Mouse (Mus musculus): ENCODE results near the gene Zbtb14. TPM values are rescaled to one million over a fixed set of nuclear protein-coding genes. Genes with fewer than 3 reads are reported as not detected.

Zbtb14 gene
- total RNA-seq, 2 experiments from 2014 or later, result 19.7 to 21.5 TPM

DNA sequence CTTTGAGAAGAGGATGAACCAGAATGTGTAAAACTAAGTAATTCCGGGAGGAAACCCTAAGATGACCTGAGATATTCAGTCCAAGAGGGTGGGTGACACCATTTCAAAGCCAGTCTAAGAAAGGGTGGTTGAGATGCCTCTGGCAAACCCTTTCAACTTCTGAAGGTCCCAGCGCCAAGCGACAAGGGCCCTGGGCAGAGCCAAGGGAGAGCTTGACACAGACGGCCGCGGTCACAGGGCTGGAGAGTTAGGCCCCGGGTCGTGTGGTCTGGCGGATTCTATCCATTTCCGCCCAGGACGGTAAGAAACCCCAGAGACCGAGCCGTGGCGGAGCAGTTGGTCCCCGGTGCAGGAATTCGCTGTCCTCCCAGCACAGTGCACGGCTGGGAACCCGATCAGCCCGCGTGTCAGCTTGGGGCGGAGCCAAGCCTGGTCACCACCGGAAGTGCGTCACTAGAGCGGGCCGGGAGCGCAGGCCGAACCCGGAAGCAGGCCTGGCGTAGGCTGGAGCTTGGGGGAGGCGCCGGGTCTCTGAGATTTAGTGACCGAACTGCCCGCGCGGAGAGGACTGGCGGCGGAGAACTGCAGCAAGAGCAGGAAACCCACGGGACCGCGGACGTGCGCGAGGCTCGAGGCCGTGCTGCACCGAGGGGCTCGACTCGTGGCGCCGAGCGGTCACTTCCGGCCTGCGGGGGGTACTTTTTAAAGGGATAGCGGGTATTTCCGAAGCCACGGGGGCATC, 34.2 kb downstream of the Zbtb14 start:
- peak overlapping the region; percentile 97 for H3K4me3 ChIP-seq
- peak overlapping the region; percentile 100 for H3K27ac ChIP-seq
- peak; percentile 93 to 97 for DNase-seq (ENCODE audit: low spot score in 2 of 2)
- peak; percentile 12; the same call in 1 of the 2 replicates for TF ChIP-seq CTCF (conservative IDR thresholded peaks at IDR 0.05)

DNA sequence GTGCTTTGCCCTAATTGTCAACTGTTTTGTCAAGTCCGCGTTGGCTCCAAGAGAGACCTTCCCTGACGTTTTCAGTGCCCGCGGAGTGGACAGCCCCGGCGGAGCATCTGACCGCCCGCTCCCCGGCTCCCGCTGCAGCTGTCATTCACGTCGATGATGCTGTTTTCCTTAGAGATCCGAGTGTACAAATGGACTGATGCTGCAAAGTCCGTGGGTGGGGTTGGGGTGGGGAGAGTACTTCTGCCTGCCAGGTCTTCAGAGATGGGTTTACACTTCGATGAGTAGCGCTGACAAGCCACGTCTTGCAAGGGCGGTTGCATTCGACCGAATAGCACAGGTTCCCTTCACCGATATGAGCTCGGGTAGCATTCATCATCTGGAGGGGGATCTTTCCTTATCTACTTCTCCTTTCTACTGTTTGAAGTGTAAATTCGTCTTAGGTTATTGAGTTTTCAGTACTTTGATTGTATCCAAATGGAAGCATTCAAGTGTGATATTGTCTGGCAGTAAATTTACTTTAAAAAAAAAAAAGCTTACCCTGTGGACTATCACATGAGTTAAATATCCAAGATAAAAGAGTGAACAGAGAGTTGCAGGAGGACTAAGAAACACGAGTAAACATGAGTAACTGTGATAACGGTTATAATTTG, 35.0 kb downstream of the Zbtb14 start:
- peak overlapping the region; percentile 97 for H3K4me3 ChIP-seq
- peak overlapping the region; percentile 100 for H3K27ac ChIP-seq
- peak in 1 of 2 experiments; percentile 23 for DNase-seq (ENCODE audit: low spot score in 2 of 2)
- no peak for TF ChIP-seq CTCF (conservative IDR thresholded peaks at IDR 0.05)

DNA sequence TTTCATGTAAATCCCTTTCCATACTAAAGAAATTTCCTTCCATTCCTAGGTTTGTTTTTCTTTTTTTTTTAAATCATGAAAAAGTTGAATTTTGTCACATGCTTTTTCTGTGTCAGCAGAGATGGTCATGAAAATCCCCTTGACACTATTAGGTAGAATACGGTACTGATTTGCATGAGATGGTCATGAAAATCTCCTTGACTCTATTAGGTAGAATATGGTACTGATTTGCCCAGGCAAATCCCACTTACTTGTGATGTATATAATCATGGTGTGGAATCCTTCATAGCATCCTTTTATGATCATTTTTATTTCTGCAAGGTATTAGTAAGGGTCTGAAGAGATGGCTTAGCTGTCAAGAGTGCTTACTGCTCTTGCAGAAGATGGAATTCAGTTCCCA, 38.7 kb downstream of the Zbtb14 start:
- Histone ChIP-seq H3K27ac (no peak overlapping the region), H3K4me3 (no peak overlapping the region)
- no peak for DNase-seq (ENCODE audit: low spot score in 2 of 2)
- no peak for TF ChIP-seq CTCF (conservative IDR thresholded peaks at IDR 0.05)

DNA sequence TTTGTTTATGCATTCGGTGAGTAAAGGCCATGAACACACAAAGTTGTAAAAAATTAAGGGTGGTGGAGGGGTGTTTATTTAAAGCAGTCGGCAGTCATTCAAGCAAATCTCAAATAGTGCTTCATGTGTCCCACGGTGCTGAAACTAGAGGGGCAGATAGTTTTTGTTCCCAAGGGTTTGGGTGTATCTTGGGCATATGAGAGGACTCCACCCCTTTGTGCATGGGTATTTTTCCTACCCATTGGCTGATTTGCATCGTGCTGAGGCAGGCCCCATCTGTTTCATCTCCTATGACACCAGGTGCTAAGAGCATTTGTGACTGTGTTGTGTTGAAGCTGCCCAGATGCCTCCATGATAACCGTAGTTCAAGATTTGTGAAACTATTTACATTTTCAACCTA, 55.0 kb downstream of the Zbtb14 start:
- no peak for TF ChIP-seq CTCF (conservative IDR thresholded peaks at IDR 0.05)
- DNase-seq (ENCODE audit: low spot score in 2 of 2), result no peak
- Histone ChIP-seq H3K27ac (peak overlapping the region; percentile 85), H3K4me3 (peak overlapping the region; percentile 71; the same call in 1 of the 2 replicates)

GRCm38 (mm10) chr17:69438486-69438885, 55.6 kb downstream of the Zbtb14 start:
- H3K4me3 ChIP-seq, result peak overlapping the region; percentile 71
- no peak for DNase-seq (ENCODE audit: low spot score in 2 of 2)
- peak overlapping the region; percentile 85 for H3K27ac ChIP-seq
- TF ChIP-seq CTCF (conservative IDR thresholded peaks at IDR 0.05), result no peak

- TF ChIP-seq CTCF (conservative IDR thresholded peaks at IDR 0.05), result no peak
- Histone ChIP-seq H3K4me3 (peak within 1 kb of the TSS; percentile 71), H3K27ac (peak within 1 kb of the TSS; percentile 85)
- peak; percentile 36 to 38 for DNase-seq (ENCODE audit: low spot score in 2 of 2)
These were observed 56.2 kb downstream of the Zbtb14 start, which contains the start of gene Akain1 for GRCm38 (mm10) chr17:69438990-69439491. Akain1 (plus strand) TSS chr17:69439326.

DNA sequence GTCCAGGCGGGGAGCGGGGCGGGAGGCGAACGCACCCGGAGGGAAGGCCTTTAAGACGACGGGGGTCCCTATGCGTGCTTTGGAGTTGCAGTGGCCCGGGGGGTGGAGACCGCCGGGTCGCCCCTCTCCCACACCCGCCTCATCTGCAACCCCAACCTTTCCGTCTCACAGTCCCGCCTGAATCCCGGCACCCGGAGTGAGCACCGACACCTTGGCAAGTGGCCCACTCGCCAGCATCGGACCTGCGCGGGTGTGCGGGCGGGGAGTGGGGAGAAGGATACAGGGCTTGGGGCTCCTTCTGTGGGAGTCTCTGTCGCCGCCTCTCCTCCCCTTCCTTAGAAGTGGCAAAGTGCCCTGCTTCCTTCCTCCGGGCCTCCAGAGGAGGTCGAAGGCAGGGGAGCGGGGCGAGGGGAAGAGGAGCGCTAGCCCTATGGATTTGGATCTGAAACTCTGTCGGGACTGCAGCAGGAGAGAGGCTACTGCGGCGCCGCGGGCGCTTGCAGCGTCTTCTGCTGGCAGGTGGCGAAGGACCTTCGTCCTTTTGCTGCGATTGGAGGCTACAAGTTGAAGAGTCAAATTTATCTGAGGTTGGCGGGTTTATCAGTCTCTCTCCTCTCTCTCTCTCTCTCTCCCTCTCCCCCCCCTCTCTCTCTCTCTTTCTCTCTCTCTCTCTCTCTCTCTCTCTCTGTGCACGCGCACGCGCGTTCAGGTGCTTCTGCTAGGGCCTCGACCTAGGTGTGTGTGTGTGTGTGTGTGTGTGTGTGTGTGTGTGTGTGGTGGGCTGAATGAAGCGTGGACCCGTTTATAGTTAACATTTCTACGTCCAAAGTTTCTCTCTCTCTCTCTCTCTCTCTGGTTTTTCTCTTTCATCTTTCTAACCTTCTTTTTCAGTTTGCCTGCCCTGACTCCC, 57.0 kb downstream of the Zbtb14 start:
- peak overlapping the region; percentile 71 for H3K4me3 ChIP-seq
- peak overlapping the region; percentile 85 for H3K27ac ChIP-seq
- no peak for TF ChIP-seq CTCF (conservative IDR thresholded peaks at IDR 0.05)
- peak; percentile 17 to 36 for DNase-seq (ENCODE audit: low spot score in 2 of 2)

Other genes starting within 250 kb of the Zbtb14 start
- 10 to 100 TPM; 15.8 to 16.2 TPM for gene Akain1, start 56.3 kb downstream of the Zbtb14 start, total RNA-seq (2021)

Data from layer of hippocampus, adult 2 months (tissue).